Comparison of ENCODE assay signal across 8 mouse cellular contexts in the genomic region with DNA sequence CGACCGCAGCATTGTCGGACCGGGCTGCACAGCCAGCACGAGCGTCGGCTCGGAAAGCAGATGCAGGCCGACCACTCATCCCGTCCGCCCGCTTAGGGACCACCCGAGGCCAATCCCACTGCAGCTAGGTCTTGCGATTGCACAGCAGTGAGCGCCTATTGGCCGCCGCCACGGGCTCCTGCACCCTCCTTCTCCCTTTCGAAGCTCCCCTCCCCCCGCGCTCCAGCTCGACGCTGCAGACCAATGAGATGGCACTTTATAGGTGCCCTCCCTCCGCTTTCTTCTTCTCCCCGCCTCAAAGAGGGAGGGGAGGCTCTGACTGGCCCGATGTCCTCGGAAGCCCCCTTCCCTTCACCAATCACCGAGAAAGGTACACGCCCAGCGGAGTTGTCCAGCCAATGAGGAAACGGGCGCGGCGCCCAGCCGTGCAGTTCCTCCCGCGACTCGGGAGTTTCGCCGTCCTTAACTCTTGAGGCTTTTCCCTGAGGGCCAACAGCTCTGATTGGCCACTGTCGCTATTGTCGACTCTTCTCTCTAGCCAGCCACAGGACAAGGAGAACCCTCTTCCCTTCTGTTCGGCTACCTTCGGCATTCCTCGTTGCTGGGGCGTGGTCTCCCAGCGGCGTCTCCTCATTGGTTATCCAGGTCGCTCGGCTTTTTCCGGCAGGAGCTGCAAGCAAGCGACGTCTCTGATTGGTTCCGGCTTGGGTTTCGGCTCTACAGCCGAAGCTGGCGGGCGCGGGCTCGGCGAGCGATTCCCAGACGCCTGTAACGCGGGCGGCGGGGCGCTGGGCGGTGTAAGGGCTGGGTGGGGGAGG. TPM values are rescaled to one million over a fixed set of nuclear protein-coding genes. Genes with fewer than 3 reads are reported as not detected.
DNase-seq lines count a peak whose midpoint lies in the region; ATAC-seq and TF ChIP-seq lines count a peak whose summit lies in the region.

Gsk3b (plus strand) TSS at position 373 of the 818 bp plus-strand sequence.

- peak; percentile 95 for TF ChIP-seq POLR2A in cortical plate, adult 2 months (IDR thresholded peaks at IDR 0.05; ENCODE audit: extremely low read depth, insufficient read depth, low read length)

- ATAC-seq in activated CD4-positive, CD25-positive, alpha-beta regulatory T cell, adult 4 months = peak; percentile 80

- DNase-seq in gastrocnemius, adult 8-10 months (ENCODE audit: low spot score in 2 of 2) = peak; percentile 99
- DNase-seq in hindlimb bud, embryonic 11.5 days (ENCODE audit: extremely low spot score, low read depth, low spot score) = peak; percentile 97
- peak; percentile 98 to 100 for DNase-seq in left cerebral cortex, adult 8-10 months (ENCODE audit: low spot score in 2 of 2)
- peak; percentile 100 for DNase-seq in right cerebral cortex, postnatal 10 days (ENCODE audit: low spot score in 2 of 2)
- DNase-seq in urinary bladder, postnatal 25 days (ENCODE audit: low spot score) = peak; percentile 93

- H3K9me3 ChIP-seq in megakaryocyte, embryonic 14.5 days = 0 out of 2 replicates have a peak, but pooled peaks cover 2% of the 10 kb centered on the region

- H3K4me3 ChIP-seq in cortical plate, adult 2 months (ENCODE audit: insufficient read depth, low read length) = peak within 1 kb of the TSS; percentile 97
- H3K4me3 ChIP-seq in megakaryocyte, embryonic 14.5 days (replicated peaks) = peak within 1 kb of the TSS; percentile 97

- no peak for TF ChIP-seq CTCF in cortical plate, adult 2 months (IDR thresholded peaks at IDR 0.05; ENCODE audit: extremely low read depth, insufficient read depth, low read length)

- H3K4me1 ChIP-seq in cortical plate, adult 2 months (ENCODE audit: control insufficient read depth, insufficient read depth, low read length) = no peaks in the 10 kb centered on the region
- peaks cover 23% of the 10 kb centered on the region for H3K4me1 ChIP-seq in megakaryocyte, embryonic 14.5 days

- peaks cover under 1% of the 10 kb centered on the region for H3K36me3 ChIP-seq in megakaryocyte, embryonic 14.5 days (replicated peaks; ENCODE audit: low read length)

- H3K27me3 ChIP-seq in megakaryocyte, embryonic 14.5 days (replicated peaks) = no peaks in the 10 kb centered on the region

- H3K27ac ChIP-seq in cortical plate, adult 2 months (ENCODE audit: insufficient read depth, low read length) = peak within 1 kb of the TSS; percentile 98

RNA-seq across cellular contexts. Expression of gene Gsk3b, which starts in this region (rescaled TPM):
- polyA plus RNA-seq in activated CD4-positive, CD25-positive, alpha-beta regulatory T cell, adult 4 months (2017; shearing (Covaris generic)) = 10 to 100 TPM; 45.3 to 51.2 TPM
- 45.1 and 47.2 TPM in 2 replicates for polyA plus RNA-seq in cortical plate, adult 2 months (2012; rRNA removed)
- total RNA-seq in gastrocnemius, adult 8-10 months (2022) = 10 to 100 TPM; 63.7 to 77.1 (median 71.3) TPM
- total RNA-seq in left cerebral cortex, adult 8-10 months (2022) = 100 to 1,000 TPM; 168 to 185 (median 177) TPM
- polyA plus RNA-seq in megakaryocyte, embryonic 14.5 days (2012; ENCODE audit: insufficient read depth, low replicate concordance) = 5.8 and 14.0 TPM in 2 replicates

Comparison
In these comparisons a context has a peak if more than half of its experiments do, and no peak if none do; other contexts are left out.
1. Peak in every context shown above with its lines: DNase-seq, ATAC-seq, H3K4me3 ChIP-seq and H3K27ac ChIP-seq.